Mouse (Mus musculus) intestine, postnatal 0 days (tissue): ENCODE measurements around the gene Ppp1r11. TPM values are rescaled to one million over a fixed set of nuclear protein-coding genes. Genes with fewer than 3 reads are reported as not detected.
A peak's percentile ranks its signal among the peaks of the same experiment; 100 is the strongest.

Source experiments
- ATAC-seq: fragments of 200-750 bp; cut with Nextera tagmentation; 2 replicates; pipeline ENCODE4 v1.8.0; 2017; ENCODE audit warnings: mild to moderate bottlenecking, moderate TSS enrichment, moderate library complexity
- H3K27ac ChIP-seq: fragments of 300-500 bp; sonication (generic); 2 replicates; pipeline ENCODE4 v1.5.1; 2014; ENCODE audit warnings: mild to moderate bottlenecking, low read depth, low read length, moderate library complexity
- H3K27me3 ChIP-seq: fragments of 300-500 bp; sonication (generic); replicated peaks from 2 replicates; pipeline ENCODE4 v1.6.1; 2014; ENCODE audit warnings: low read length, mixed read lengths; ENCODE audit not compliant: control insufficient read depth, insufficient read depth
- H3K36me3 ChIP-seq: fragments of 300-500 bp; sonication (generic); 2 replicates; pipeline ENCODE4 v1.6.1; 2014; ENCODE audit warnings: mild to moderate bottlenecking, moderate library complexity; ENCODE audit not compliant: control insufficient read depth, insufficient read depth
- H3K4me1 ChIP-seq: fragments of 300-500 bp; sonication (generic); replicated peaks from 2 replicates; pipeline ENCODE4 v1.6.1; 2014; ENCODE audit warnings: antibody characterized with exemption, low read length, mixed read lengths; ENCODE audit not compliant: control insufficient read depth, insufficient read depth
- H3K4me2 ChIP-seq: fragments of 300-500 bp; sonication (generic); replicated peaks from 2 replicates; pipeline ENCODE4 v1.6.1; 2014; ENCODE audit warnings: low read depth, mild to moderate bottlenecking, moderate library complexity
- H3K4me3 ChIP-seq: fragments of 300-500 bp; sonication (generic); 2 replicates; pipeline ENCODE4 v1.5.1; 2014; ENCODE audit warnings: low read depth, low read length
- H3K9ac ChIP-seq: fragments of 300-500 bp; sonication (generic); 2 replicates; pipeline ENCODE4 v1.6.1; 2014; ENCODE audit warnings: mild to moderate bottlenecking, low read depth, low read length
- H3K9me3 ChIP-seq: fragments of 300-500 bp; sonication (generic); 2 replicates; pipeline ENCODE4 v1.6.1; 2016; ENCODE audit warnings: mixed run types; ENCODE audit not compliant: control insufficient read depth
- CTCF ChIP-seq: sonication (generic); IDR thresholded peaks from 2 replicates; pipeline ENCODE4 v1.5.1; 2016; ENCODE audit warnings: low read depth, mild to moderate bottlenecking, control low read depth, antibody characterized with exemption, moderate library complexity
- WGBS: fragments of 180-500 bp; shearing (Covaris S2); extraction: QIAGEN DNeasy Blood & Tissue Kit; methylation state at CpG from one replicate; pipeline ENCODE4 v1.1.7; 2014; 5-methylcytosine and 5-hydroxymethylcytosine counted together
- polyA plus RNA-seq: library from polyadenylated mRNA; unstranded; fragments of >200 nt; fragmentation: Nextera tagmentation; extraction: Ambion mirVana; gene quantifications from 2 replicates; pipeline ENCODE4 v1.2.1, GENCODE M21; 2015

Ppp1r11 gene
- polyA plus RNA-seq, 1 experiment from 2014 or later, result 96.1 TPM

DNA sequence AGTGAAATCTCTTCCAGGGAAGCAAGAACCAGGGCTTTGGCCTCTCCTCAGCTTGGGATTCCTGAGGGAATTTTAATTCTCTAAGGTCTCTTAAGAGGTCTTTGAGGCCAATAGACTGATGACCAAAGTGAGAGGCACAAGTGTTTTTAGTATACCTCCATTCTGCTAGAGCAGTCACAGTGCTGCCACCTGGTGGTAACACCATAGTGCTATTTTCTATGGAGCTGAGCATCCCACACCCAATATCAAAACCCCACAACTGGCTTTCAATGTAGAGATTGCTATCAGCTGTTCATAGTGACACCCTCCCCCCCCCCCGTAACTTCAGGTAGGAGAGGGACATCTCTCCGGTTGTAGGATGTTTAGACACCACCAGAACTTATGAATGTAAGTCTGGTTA lies 37.4 kb downstream of the Ppp1r11 start:
- Histone ChIP-seq H3K4me1 (no peaks in the 10 kb centered on the region), H3K4me2 (no peak overlapping the region), H3K9ac (no peak overlapping the region), H3K4me3 (no peak overlapping the region), H3K9me3 (no peaks in the 10 kb centered on the region), H3K27ac (no peak overlapping the region), H3K27me3 (no peaks in the 10 kb centered on the region), H3K36me3 (no peaks in the 10 kb centered on the region; the same call in 1 of the 2 replicates)
- TF ChIP-seq CTCF, result peak; percentile 84
- WGBS, result 13% methylated on average over 2 of the region's 2 CpGs
- no peak for ATAC-seq

DNA sequence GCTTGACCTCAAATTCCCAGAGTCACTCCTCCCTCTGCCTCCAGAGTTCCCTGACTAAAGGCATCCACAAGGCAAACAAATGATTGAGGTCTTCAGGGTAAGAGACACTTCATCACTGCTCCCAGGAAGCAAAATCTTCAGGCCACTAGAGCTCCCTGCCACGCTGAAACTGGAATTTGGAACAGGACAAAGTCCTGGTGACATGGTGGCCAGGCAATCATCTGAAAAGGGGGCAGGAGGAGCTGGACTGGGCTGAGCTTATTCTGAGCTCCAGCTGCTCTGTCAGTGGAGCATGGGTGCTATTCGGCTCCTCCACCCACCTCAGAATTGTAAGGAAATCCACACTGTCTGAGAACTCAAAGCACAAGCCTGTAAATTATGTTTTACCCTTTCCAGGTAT lies 39.5 kb downstream of the Ppp1r11 start:
- peaks cover 5% of the 10 kb centered on the region; the same call in 1 of the 2 replicates for H3K36me3 ChIP-seq
- peak; percentile 58; the same call in 1 of the 2 replicates for ATAC-seq
- no peak for TF ChIP-seq CTCF
- H3K4me2 ChIP-seq, result no peak overlapping the region
- H3K4me1 ChIP-seq, result no peaks in the 10 kb centered on the region
- peak overlapping the region; percentile 60 for H3K27ac ChIP-seq
- H3K4me3 ChIP-seq, result no peak overlapping the region
- WGBS, result 54% methylated on average over 2 of the region's 2 CpGs
- H3K9me3 ChIP-seq, result no peaks in the 10 kb centered on the region
- no peak overlapping the region for H3K9ac ChIP-seq
- H3K27me3 ChIP-seq, result no peaks in the 10 kb centered on the region

DNA sequence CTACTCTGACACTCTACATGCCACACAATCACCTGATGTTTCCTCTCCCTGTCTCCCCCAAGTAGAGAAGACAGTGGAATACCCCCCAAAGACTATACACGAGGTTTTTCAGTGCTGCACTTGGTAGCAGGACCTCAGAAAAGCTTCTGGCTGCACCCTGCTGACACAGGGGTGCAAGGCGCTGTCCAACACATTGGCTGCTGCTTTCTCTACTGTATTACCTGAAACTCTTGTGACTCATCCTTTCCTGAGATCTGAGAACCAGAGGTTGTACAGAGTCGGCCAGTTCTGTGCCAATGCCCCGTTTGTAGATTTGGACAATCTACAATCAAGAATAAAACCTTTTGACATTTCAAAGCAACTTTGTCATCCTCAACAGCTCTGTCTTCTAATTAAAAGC lies 41.7 kb downstream of the Ppp1r11 start:
- 54% methylated on average over 4 of the region's 4 CpGs for WGBS
- ATAC-seq, result no peak

DNA sequence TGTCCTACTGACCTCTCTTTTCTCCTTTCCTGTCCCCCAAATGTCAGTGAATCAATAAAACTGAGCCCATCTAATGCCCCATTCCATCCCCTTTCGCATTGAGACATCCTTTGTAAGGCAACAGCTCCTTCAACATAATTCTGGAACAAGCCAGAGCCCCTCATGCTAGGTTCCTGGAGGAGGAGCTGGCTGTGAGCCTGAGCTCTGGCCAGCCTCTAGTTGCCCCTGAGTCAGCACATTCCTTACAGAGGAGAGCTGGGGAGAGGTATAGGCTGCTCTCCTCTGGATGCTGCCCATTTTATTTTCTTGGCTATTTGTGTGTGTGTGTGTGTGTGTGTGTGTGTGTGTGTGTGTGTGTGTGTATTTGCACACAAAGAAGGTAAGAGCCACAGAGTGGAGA lies 43.3 kb downstream of the Ppp1r11 start:
- Histone ChIP-seq H3K4me3 (no peak overlapping the region), H3K27ac (no peak overlapping the region), H3K36me3 (peaks cover 17% of the 10 kb centered on the region), H3K4me2 (no peak overlapping the region), H3K9me3 (no peaks in the 10 kb centered on the region), H3K9ac (no peak overlapping the region), H3K27me3 (no peaks in the 10 kb centered on the region), H3K4me1 (no peaks in the 10 kb centered on the region)
- ATAC-seq, result no peak
- TF ChIP-seq CTCF, result no peak
- 59% methylated on average over 1 of the region's 1 CpGs for WGBS

More for the DNA sequence above, 41.7 kb downstream of the Ppp1r11 start:
- peaks cover 17% of the 10 kb centered on the region for H3K36me3 ChIP-seq
- H3K9ac ChIP-seq, result no peak overlapping the region
- H3K4me3 ChIP-seq, result no peak overlapping the region
- no peaks in the 10 kb centered on the region for H3K9me3 ChIP-seq
- H3K27me3 ChIP-seq, result no peaks in the 10 kb centered on the region
- no peak for TF ChIP-seq CTCF
- no peak overlapping the region for H3K27ac ChIP-seq
- no peak overlapping the region for H3K4me2 ChIP-seq
- H3K4me1 ChIP-seq, result no peaks in the 10 kb centered on the region

DNA sequence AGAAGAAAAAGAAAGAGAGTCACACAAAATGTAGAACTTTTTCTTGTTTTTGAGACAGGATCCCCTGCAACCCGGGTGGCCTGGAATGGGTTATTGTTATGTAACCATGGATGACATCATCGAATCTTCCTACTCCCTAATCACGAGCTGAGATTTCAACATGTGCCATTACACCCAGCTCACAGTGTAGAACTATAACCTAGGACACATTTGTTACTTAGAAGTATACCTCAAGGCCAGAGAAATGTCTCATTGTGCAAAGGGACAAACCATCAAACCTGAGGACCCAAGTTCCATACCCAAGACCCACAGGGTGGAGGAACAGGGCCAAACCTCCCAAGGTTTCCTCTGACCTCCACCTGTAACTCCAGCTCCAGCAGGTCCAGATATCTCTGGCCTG lies 47.9 kb downstream of the Ppp1r11 start:
- H3K4me1 ChIP-seq, result no peaks in the 10 kb centered on the region
- TF ChIP-seq CTCF, result no peak
- H3K9me3 ChIP-seq, result no peaks in the 10 kb centered on the region
- H3K27ac ChIP-seq, result no peak overlapping the region
- H3K9ac ChIP-seq, result no peak overlapping the region
- H3K4me3 ChIP-seq, result no peak overlapping the region
- H3K36me3 ChIP-seq, result peaks cover 17% of the 10 kb centered on the region
- WGBS, result 42% methylated on average over 3 of the region's 3 CpGs
- H3K27me3 ChIP-seq, result no peaks in the 10 kb centered on the region
- no peak for ATAC-seq
- no peak overlapping the region for H3K4me2 ChIP-seq

DNA sequence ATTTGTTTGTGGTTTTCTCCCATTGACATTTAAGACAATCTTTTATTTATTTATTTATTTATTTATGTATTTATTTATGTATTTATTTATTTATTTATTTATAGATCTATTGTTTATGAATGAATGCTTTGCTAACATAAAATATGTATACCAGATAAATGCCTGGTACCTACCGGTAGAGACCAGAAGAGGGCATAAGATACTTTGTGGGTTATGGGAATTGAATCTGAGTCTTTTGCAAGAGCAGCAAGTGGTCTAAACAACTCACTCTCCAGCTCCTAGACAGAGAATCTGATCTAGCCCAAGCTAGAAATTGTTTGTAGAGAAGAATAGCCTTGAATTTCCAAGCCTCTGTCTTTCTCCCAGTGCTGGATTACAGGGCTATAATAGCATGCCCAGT lies 50.9 kb downstream of the Ppp1r11 start:
- Histone ChIP-seq H3K36me3 (peaks cover 7% of the 10 kb centered on the region), H3K27ac (no peak overlapping the region), H3K27me3 (no peaks in the 10 kb centered on the region), H3K9me3 (no peaks in the 10 kb centered on the region), H3K4me1 (no peaks in the 10 kb centered on the region), H3K9ac (no peak overlapping the region), H3K4me3 (peak overlapping the region; percentile 38; the same call in 1 of the 2 replicates), H3K4me2 (peak overlapping the region; percentile 73)
- no peak for ATAC-seq
- peak; percentile 52 for TF ChIP-seq CTCF
- WGBS, result 7% methylated on average over 1 of the region's 1 CpGs

DNA sequence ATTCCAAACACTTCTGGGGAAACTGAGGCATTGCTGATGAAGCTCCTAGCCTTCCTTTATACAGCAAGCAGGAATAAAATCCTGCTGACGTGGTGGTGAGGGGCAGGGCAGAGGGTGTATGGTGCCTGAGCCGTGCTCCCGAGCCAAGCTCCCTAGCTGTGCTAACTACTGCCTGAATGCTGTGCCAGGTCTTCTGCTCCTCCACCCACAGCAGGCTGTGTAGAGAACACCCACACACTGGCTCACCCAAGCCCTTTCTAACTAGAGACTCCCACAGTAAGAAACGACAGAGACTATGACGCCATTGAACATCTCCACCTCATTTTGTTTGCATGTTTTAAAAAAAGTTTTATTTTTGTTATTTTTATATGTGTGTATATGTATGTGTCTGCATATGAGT lies 51.5 kb downstream of the Ppp1r11 start:
- Histone ChIP-seq H3K27ac (no peak overlapping the region), H3K9me3 (no peaks in the 10 kb centered on the region), H3K4me1 (no peaks in the 10 kb centered on the region), H3K36me3 (0 out of 2 replicates have a peak, but pooled peaks cover under 1% of the 10 kb centered on the region), H3K27me3 (no peaks in the 10 kb centered on the region), H3K4me3 (peak overlapping the region; percentile 38), H3K4me2 (peak overlapping the region; percentile 73), H3K9ac (peak overlapping the region; percentile 48; the same call in 1 of the 2 replicates)
- 41% methylated on average over 5 of the region's 5 CpGs for WGBS
- no peak for ATAC-seq
- no peak for TF ChIP-seq CTCF
